Mouse (Mus musculus): ENCODE data around the gene Tspan2.

DNA sequence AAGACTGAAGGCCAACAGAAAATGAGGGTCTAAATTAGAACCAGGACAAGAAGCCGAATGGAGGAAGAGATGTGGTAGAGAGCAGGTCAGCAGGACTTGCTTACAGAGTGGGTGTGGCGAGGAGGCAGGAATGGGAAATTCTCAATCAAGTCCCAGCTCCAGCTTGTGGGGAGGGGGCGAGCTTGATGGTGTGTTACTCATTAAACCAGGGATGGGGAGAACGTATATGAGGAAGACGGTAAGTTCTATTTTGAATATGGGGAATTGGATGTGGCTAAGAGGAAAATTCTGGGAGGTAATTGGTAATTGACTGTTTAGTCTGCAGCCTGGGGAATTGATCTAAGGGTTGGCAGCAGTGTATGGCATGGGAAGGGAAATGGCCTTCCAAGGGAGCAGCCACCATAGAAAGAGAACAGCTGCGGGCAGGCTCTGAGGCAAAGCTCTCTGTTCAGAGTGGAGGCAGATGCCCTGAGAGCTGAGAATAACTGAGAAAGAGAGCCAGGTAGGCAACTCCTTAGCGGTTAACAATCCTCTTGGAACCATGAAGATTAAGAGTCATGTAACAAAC is 41.5 kb upstream of the Tspan2 start:
- TF ChIP-seq CTCF (IDR thresholded peaks at IDR 0.05; ENCODE audit: low read depth, low read length) = no peak
- no peak for TF ChIP-seq GATA1 (IDR thresholded peaks at IDR 0.05; ENCODE audit: borderline replicate concordance, low read length)
